Mouse (Mus musculus) left cerebral cortex, adult 8-10 months (tissue): ENCODE results near the gene Crygb. TPM values are rescaled to one million over a fixed set of nuclear protein-coding genes. Genes with fewer than 3 reads are reported as not detected.
"Not testable (repeated sequence)": the region's sequence is repeated elsewhere in the genome, so short reads cannot be mapped to it uniquely, and the experiment has no call there.

Experiments
- DNase-seq, 2 experiments: peaks; one replicate each; pipeline ENCODE4 v3.0.0; 2022; ENCODE audit warnings: low spot score in 2 of 2
- total RNA-seq, 4 experiments: library from RNA; stranded (reverse); gene quantifications; 2 replicates each; pipeline ENCODE4 v1.2.4; 2022

The Crygb gene
- total RNA-seq, 4 experiments from 2014 or later, result not detected

DNA sequence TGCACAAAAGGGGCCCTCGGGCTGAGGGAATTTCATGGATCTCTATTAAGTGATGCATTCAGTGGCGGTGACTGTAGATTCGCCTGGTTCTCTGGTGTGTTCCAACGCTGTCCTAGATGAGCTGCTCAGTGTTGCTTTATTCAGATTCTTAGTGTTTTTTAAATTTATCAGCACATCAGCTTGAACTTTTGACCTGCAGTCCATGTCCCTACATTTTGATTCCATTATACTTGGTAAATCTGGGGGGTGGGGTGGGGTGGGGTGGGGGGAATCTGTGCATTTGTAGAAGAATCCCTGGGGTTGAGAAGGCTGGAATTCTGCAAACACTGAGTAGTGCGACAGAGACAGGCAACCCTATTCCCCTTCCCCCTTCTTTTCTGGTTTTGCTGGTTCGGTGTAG, 8.5 kb downstream of the Crygb start, which contains the start of gene Crygc:
Gene Crygc, minus strand, starts transcription at position 101 of the 400 bp plus-strand sequence.
- DNase-seq, result no peak

GRCm38 (mm10) chr1:65067842-65068241, 14.2 kb downstream of the Crygb start:
- no peak for DNase-seq

DNA sequence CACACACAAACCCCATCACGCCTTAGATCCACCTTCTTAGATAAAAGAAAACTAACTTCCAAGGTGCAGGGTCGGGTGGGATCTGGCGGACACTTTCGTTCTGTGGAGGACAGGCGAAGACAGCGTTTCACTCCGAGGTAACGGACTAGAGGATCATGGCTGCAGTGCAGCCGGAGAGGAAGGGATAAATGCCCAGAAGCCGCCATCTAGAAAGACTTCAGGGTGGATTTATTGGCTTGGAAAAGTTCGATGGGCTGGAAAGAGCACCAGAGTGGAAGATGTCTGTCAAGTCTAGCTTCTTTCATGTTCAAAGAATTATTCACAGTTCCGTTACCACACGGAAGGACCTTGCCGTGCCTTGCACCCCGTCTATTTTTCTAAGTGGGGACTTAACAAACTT, 17.9 kb downstream of the Crygb start:
- no peak for DNase-seq

GRCm38 (mm10) chr1:65063352-65063751, 18.7 kb downstream of the Crygb start, which contains the start of gene Crygd:
Crygd (minus strand) TSS chr1:65063452.
- DNase-seq, result no peak

DNA sequence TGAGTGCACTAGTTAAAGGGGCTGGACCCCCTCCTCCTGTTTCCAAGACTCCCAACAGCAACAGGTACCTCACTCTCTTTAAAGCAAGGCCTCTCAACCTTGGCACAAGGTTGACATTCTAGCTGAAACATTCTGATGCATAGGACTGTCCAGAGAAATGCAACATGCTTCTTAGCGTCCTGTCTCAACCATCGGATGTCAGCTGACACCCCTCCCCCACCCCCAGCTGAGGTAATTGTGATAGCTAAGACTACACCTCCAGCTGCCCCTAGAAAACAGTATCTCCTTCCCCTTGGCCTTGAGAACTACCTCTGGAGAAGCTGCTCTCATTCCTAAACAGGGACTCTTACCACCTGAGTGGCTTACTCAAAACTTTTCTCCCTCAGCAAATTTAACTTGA, 29.9 kb downstream of the Crygb start:
- DNase-seq, result no peak

- no peak for DNase-seq
Observed at GRCm38 (mm10) chr1:65051696-65052095, 30.4 kb downstream of the Crygb start.

- not testable (repeated sequence) for DNase-seq
Observed at GRCm38 (mm10) chr1:65050952-65051351, 31.1 kb downstream of the Crygb start, which contains the start of gene Cryge. Cryge (minus strand) TSS chr1:65051149.

- DNase-seq, result peak in 1 of 2 experiments; percentile 15
Observed at GRCm38 (mm10) chr1:65048781-65049180, 33.3 kb downstream of the Crygb start.

DNA sequence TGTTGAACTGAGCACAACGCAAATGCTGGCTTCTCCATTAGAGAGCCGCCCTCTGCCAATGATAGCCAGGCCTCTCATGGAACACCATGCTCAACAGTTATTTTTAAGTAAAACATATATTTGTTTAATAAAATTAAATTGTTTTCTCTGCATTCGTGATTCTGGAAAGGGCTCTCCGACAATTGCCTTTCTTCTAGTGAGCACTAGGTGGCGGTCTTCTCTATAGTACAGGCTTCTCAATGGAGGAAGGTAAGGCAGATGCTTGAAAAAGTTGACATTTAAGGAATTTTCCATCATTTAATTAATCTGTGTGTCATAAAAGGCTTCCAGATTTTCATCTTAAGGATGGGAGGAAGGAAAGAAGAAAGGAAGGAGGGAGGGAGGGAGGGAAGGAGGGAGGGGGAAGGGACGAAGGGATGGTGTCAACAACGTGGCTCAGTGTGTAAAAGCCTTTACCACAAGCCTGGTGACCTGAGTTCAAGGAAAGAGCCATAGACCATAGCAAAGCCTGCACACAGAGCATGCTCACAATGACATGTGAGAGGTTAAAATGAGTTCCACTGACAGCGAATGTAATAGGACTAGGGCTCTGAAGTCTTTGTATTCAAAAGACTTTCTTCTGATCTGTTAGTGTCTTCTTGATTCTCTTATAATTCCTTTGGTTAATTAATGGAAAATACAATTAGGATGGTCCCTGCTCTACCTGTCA, 35.5 kb downstream of the Crygb start:
- DNase-seq, result no peak

DNA sequence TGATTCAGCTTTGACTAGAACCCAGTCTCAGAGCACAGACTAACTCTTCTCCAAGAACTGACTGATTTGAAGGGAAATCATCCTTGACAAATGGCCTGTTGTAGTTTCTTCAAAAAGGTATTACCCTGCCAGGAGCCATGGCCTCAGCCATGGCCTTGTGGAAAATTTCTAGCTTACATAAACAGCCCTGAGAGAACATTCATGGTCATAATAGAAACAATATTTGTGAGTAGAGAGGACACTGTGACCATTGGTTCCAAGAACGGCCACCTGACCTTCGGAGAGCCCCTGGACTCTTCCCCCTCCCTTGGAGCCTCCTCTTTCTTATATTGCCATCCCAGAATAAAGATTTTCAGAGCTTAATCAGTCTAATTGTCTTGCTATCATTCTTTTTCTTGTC, 38.7 kb downstream of the Crygb start:
- no peak for DNase-seq

DNA sequence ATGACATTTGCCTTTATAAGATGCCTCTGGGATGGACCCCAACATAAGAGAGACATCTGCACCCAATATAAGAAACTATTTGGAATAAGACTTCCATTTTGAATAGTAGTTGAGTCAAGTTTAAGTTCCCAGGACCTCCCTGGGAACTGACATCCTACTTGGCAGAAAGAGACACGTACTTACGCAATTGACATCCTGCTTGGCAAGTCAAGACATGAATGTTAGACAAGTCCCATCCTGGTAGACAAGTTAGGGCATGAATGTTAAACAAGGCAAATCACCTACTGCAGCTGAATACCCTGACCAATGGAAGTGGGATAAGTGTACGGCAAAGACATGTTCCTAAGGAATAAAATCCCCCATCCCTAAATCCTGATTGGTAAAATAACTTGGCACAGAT, 40.3 kb downstream of the Crygb start:
- no peak for DNase-seq

DNA sequence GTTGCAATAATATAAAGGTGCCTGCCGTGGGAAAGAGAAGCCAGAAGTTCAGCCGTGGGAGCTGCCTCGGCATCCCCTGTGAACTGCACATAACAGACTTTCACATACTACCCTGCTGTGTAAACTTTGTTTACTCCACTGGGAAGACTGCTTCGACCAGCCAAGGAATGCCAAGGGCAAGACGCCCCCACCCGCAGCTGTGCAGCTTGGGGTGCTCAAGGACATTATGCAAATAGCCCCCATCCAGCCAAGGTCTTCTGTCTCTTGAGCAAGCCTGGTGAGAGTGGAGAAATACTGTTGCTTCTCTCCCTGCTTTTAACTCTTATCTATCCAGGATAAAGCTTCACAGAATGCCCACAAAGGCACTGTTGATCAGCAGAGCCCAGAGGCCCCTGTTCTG, 41.3 kb downstream of the Crygb start:
- no peak for DNase-seq

DNA sequence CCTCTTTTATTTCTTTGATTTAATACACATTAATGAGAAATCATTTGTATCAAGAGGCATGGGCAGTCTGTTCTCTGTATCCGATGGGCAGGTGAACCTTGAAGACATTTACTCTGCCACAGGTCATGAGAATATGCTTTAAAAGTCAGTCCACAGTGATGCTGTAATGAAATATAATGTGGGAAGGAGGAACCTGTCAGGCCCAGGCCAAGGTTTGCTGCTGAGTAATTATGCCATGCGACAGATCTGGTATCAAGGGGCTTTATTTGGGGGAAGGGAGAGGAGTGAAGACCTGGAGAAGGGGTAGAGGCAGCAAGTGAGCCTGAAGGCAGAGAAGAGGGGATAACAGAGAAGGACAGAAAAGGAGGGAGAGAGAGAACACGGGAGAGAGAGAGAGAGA, 42.4 kb downstream of the Crygb start:
- DNase-seq, result no peak

- DNase-seq, result no peak
Observed at GRCm38 (mm10) chr1:65037542-65037941, 44.5 kb downstream of the Crygb start.

DNA sequence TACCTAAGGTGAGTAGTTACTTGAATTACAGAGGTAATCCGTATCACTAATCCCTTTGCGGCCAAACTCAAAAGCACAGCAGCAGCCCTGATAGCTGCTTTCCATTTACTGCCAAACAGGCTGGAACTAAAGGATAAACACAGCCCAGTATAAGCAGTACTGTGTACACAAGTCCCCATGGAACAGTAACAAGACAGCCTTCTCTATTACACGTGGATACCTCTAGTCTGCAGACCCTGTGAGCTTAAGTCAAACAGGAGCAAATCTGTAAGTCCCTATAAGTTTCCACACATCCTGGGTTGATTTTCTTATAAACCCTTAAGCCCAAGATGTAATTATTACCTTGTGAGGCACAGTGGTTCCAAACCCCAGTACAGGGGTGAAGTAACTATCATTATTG, 46.6 kb downstream of the Crygb start:
- DNase-seq, result no peak

DNA sequence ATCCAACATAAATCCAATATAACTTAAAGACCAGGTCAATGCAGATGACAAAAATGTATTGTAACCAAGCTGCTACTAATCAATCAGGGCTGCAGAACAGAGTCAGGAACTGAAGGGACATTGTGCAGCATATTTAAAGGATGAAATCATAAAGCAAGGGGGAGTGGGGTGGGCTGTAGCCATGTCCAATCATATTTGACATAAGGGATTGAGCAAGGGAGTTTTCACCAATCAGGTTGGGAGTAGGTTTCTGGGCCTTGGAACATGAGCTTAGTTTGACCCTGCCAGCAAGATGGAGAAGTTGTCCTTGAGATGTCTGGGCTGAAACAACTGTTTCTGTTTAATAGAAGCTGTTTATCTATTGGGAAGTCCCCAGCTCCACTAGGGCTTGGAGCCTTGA, 49.4 kb downstream of the Crygb start, which contains the start of gene Akr1cl:
Gene Akr1cl, minus strand, starts transcription at position 119 of the 400 bp plus-strand sequence.
- no peak for DNase-seq

Other genes with a start within 250 kb of the Crygb start
- 10 to 100 TPM; 39.0 to 47.4 (median 43.7) TPM for gene Plekhm3, start 125.5 kb downstream of the Crygb start, total RNA-seq
- gene Akr1cl, start 49.5 kb downstream of the Crygb start, total RNA-seq, result under 1 TPM in 2 of 4 experiments, not detected in 2; 0.39 to 0.44 TPM
- gene Cryge, start 31.1 kb downstream of the Crygb start, total RNA-seq, result not detected
- not detected for gene Crygd, start 18.8 kb downstream of the Crygb start, total RNA-seq
- gene Crygc, start 8.6 kb downstream of the Crygb start, total RNA-seq, result not detected
- gene Cryga, start 21.1 kb upstream of the Crygb start, total RNA-seq, result 1 to 10 TPM in 1 of 4 experiments, not detected in 3; 1.6 TPM
- gene Gm28845, start 37.3 kb upstream of the Crygb start, total RNA-seq, result 1 to 10 TPM in 3 of 4 experiments, not detected in 1; 1.2 to 1.6 (median 1.6) TPM
- gene D630023F18Rik, start 40.9 kb upstream of the Crygb start, total RNA-seq, result 1 to 10 TPM; 5.6 to 7.6 (median 6.1) TPM
- 10 to 100 TPM; 45.9 to 54.9 (median 47.3) TPM for gene Idh1, start 104.2 kb upstream of the Crygb start, total RNA-seq
- gene Pikfyve, start 104.4 kb upstream of the Crygb start, total RNA-seq, result 10 to 100 TPM; 46.0 to 56.0 (median 49.4) TPM
- gene Pth2r, start 199.8 kb upstream of the Crygb start, total RNA-seq, result 1 to 10 TPM; 1.3 to 1.8 (median 1.3) TPM